Mouse (Mus musculus) liver, adult 2 months (tissue): Measurements from ENCODE around the gene Gstz1.

ENCODE experiments used
- CTCF ChIP-seq: fragments of 200-500 bp; IDR thresholded peaks from 2 replicates; pipeline ENCODE4 v1.5.1; 2011; ENCODE audit warnings: low read depth, low read length, control low read depth
- POLR2A ChIP-seq: fragments of 200-500 bp; IDR thresholded peaks from 2 replicates; pipeline ENCODE4 v1.6.1; 2011; ENCODE audit warnings: low read length, control low read depth; ENCODE audit not compliant: insufficient read depth; ENCODE audit errors: extremely low read depth

- TF ChIP-seq POLR2A (0 out of 2 replicates have a peak, but pooled peaks have one; percentile 24), CTCF (no peak)
Observed at GRCm38 (mm10) chr12:87158099-87158498, 11.1 kb downstream of the Gstz1 start.
